Mouse (Mus musculus) brain, embryonic 14.5 days (tissue): ENCODE results near the gene Ncam1.

Experiments
- CTCF ChIP-seq: fragments of 200-500 bp; IDR thresholded peaks from 2 replicates; pipeline ENCODE4 v1.5.1; 2012; ENCODE audit warnings: inconsistent platforms, mild to moderate bottlenecking, moderate library complexity, borderline replicate concordance; ENCODE audit not compliant: insufficient read depth, insufficient read length; ENCODE audit errors: extremely low read depth
- POLR2A ChIP-seq: fragments of 200-500 bp; IDR thresholded peaks from 2 replicates; pipeline ENCODE4 v1.6.1; 2012; ENCODE audit warnings: mild to moderate bottlenecking, inconsistent platforms, borderline replicate concordance; ENCODE audit not compliant: poor library complexity, insufficient read depth, insufficient read length, severe bottlenecking; ENCODE audit errors: extremely low read depth

GRCm38 (mm10) chr9:49737166-49737565 lies 61.6 kb downstream of the Ncam1 start:
- no peak for TF ChIP-seq CTCF
- TF ChIP-seq POLR2A: no peak
